Mouse (Mus musculus) lung, postnatal 0 days (tissue): ENCODE measurements around the gene Gm7271. TPM values are rescaled to one million over a fixed set of nuclear protein-coding genes. Genes with fewer than 3 reads are reported as not detected.

ENCODE experiments used
- ATAC-seq: fragments of 200-750 bp; cut with Nextera tagmentation; 2 replicates; pipeline ENCODE4 v1.8.0; 2017; ENCODE audit warnings: moderate library complexity
- DNase-seq: peaks from one replicate; pipeline ENCODE4 v3.0.0-alpha.2; 2016; ENCODE audit warnings: low spot score
- H3K27ac ChIP-seq: fragments of 300-500 bp; sonication (generic); 2 replicates; pipeline ENCODE4 v1.5.1; 2014; ENCODE audit warnings: antibody characterized with exemption, mild to moderate bottlenecking, low read length, mixed read lengths
- H3K27me3 ChIP-seq: fragments of 300-500 bp; sonication (generic); replicated peaks from 2 replicates; pipeline ENCODE4 v1.6.1; 2014; ENCODE audit warnings: low read length, mixed read lengths; ENCODE audit not compliant: insufficient read depth
- H3K36me3 ChIP-seq: fragments of 300-500 bp; sonication (generic); 2 replicates; pipeline ENCODE4 v1.6.1; 2014; ENCODE audit warnings: low read length, mixed read lengths; ENCODE audit not compliant: insufficient read depth
- H3K4me1 ChIP-seq: fragments of 300-500 bp; sonication (generic); 2 replicates; pipeline ENCODE4 v1.6.1; 2014; ENCODE audit warnings: antibody characterized with exemption, low read depth, low read length, mixed read lengths; ENCODE audit not compliant: insufficient read depth
- H3K4me2 ChIP-seq: fragments of 300-500 bp; sonication (generic); replicated peaks from 2 replicates; pipeline ENCODE4 v1.6.1; 2014; ENCODE audit warnings: low read depth, mild to moderate bottlenecking, low read length, moderate library complexity, mixed read lengths
- H3K4me3 ChIP-seq: fragments of 300-500 bp; sonication (generic); 2 replicates; pipeline ENCODE4 v1.5.1; 2014; ENCODE audit warnings: low read depth, low read length
- H3K9ac ChIP-seq: fragments of 300-500 bp; sonication (generic); replicated peaks from 2 replicates; pipeline ENCODE4 v1.6.1; 2014; ENCODE audit warnings: low read depth, mild to moderate bottlenecking
- H3K9me3 ChIP-seq: fragments of 300-500 bp; sonication (generic); 2 replicates; pipeline ENCODE4 v1.6.1; 2016; ENCODE audit warnings: low read length, mixed read lengths
- CTCF ChIP-seq: IDR thresholded peaks from 2 replicates; pipeline ENCODE4 v1.5.1; 2016; ENCODE audit warnings: antibody characterized with exemption, mild to moderate bottlenecking
- EP300 ChIP-seq: IDR thresholded peaks from 2 replicates; pipeline ENCODE4 v1.6.1; 2016; ENCODE audit warnings: antibody characterized with exemption, mild to moderate bottlenecking, control low read depth
- WGBS: fragments of 180-500 bp; shearing (Covaris S2); extraction: QIAGEN DNeasy Blood & Tissue Kit; methylation state at CpG from one replicate; pipeline ENCODE4 v1.1.7; 2014; 5-methylcytosine and 5-hydroxymethylcytosine counted together
- polyA plus RNA-seq: library from polyadenylated mRNA; unstranded; fragments of >200 nt; fragmentation: Nextera tagmentation; extraction: Ambion mirVana; gene quantifications from 2 replicates; pipeline ENCODE4 v1.2.1, GENCODE M21; 2015

Gene Gm7271
- polyA plus RNA-seq, 1 experiment from 2014 or later = not detected

DNA sequence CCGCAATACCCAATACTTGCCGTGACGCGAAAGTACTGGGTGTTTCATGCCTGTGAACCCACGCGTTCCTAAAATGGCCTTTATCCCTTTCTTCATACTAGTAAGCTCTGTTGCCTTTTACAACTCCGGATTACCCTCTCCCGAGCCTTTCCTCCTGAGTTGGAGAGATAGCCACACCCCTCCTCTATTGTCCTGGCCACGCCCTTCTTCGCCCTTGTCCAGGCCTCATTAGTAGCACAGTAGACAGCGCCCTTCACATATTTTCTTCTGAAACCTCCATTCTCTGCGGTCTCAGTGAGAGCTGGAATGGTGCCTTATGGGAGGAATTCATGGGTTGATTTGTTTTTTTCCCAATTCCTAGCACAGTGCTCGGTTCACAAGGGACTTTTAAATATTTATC, 11.3 kb downstream of the Gm7271 start:
- DNase-seq (no peak), ATAC-seq (no peak)
- no peak overlapping the region for H3K27ac ChIP-seq
- no peak overlapping the region for H3K4me2 ChIP-seq
- 83% methylated on average over 13 of the region's 13 CpGs for WGBS
- no peak overlapping the region for H3K4me3 ChIP-seq
- H3K4me1 ChIP-seq = no peaks in the 10 kb centered on the region
- no peaks in the 10 kb centered on the region for H3K9me3 ChIP-seq
- H3K27me3 ChIP-seq = no peaks in the 10 kb centered on the region
- H3K9ac ChIP-seq = no peak overlapping the region
- TF ChIP-seq CTCF (no peak), EP300 (no peak)
- no peaks in the 10 kb centered on the region for H3K36me3 ChIP-seq

DNA sequence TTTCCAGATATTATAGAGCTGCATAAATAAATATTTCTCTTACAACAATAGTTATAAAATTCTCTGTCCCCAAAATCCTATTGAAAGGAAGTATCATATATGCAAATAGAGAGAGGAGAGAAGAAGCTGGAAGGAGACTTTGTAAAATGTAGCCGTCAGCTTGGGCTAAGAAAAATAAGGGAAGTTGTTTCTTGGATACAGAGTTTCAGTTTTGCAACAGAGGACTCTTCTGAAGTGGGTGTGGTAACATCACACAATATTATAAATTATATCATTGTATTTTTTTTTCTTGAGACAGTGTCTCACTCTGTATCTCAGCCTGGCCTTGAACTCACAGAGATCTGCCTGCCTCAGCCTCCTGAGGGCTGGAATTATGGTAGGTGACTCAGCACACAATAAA, 38.6 kb downstream of the Gm7271 start:
- DNase-seq (no peak), ATAC-seq (no peak)
- H3K27ac ChIP-seq = no peak overlapping the region
- no peaks in the 10 kb centered on the region for H3K9me3 ChIP-seq
- WGBS = 73% methylated on average over 1 of the region's 1 CpGs
- no peak overlapping the region for H3K4me3 ChIP-seq
- no peaks in the 10 kb centered on the region for H3K27me3 ChIP-seq
- H3K36me3 ChIP-seq = no peaks in the 10 kb centered on the region
- H3K4me2 ChIP-seq = no peak overlapping the region
- TF ChIP-seq CTCF (no peak), EP300 (no peak)
- no peaks in the 10 kb centered on the region for H3K4me1 ChIP-seq
- H3K9ac ChIP-seq = no peak overlapping the region

DNA sequence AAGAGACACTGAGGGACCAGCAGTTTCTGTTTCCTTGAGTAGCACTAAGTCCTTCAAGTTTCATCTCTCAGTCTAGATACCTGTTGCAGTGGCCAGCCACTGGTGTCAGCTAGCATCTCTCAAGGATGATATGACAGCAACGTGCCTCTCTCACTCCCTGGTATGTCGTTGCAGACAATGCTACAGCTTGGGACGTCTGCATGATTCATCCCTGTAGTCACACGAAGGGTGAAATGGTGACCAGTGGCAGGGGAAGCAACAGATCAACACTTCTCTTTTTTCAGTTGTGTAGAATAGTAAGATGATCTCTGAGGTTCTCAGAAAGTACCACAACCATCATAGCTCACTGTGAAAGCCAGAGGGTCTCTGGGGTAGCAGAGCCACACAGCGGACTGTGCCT, 40.8 kb downstream of the Gm7271 start:
- H3K4me3 ChIP-seq = no peak overlapping the region
- 68% methylated on average over 5 of the region's 5 CpGs for WGBS
- DNase-seq (no peak), ATAC-seq (no peak)
- TF ChIP-seq EP300 (no peak), CTCF (no peak)
- no peak overlapping the region for H3K4me2 ChIP-seq
- no peaks in the 10 kb centered on the region for H3K9me3 ChIP-seq
- no peak overlapping the region for H3K9ac ChIP-seq
- H3K27me3 ChIP-seq = no peaks in the 10 kb centered on the region
- H3K4me1 ChIP-seq = no peaks in the 10 kb centered on the region
- H3K27ac ChIP-seq = no peak overlapping the region
- H3K36me3 ChIP-seq = no peaks in the 10 kb centered on the region

DNA sequence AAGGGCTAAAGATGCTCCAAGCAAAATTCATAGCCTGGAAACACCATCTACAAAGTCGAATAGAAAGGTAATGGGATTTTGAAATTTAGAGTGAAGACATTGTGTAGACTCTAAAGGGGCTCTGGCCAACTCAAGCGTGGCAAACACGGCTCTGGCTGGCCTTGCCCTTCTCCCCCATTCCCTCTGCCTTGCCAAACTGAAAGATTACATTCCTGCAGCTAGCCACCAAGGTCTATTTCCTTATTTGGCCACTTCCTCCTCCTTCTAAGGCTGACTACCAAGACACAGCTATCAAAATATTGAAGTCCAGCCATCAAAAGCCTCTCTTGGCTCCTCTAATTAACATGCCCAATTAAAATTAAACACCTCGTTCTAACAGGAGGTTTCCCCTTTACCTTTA, 41.2 kb downstream of the Gm7271 start:
- H3K27ac ChIP-seq = no peak overlapping the region
- H3K27me3 ChIP-seq = no peaks in the 10 kb centered on the region
- H3K36me3 ChIP-seq = no peaks in the 10 kb centered on the region
- peaks cover 2% of the 10 kb centered on the region; the same call in 1 of the 2 replicates for H3K4me1 ChIP-seq
- no peak overlapping the region for H3K9ac ChIP-seq
- TF ChIP-seq EP300 = no peak
- TF ChIP-seq CTCF = no peak
- H3K4me3 ChIP-seq = no peak overlapping the region
- H3K9me3 ChIP-seq = no peaks in the 10 kb centered on the region
- no peak overlapping the region for H3K4me2 ChIP-seq
- ATAC-seq (no peak), DNase-seq (no peak)
- 58% methylated on average over 4 of the region's 4 CpGs for WGBS

DNA sequence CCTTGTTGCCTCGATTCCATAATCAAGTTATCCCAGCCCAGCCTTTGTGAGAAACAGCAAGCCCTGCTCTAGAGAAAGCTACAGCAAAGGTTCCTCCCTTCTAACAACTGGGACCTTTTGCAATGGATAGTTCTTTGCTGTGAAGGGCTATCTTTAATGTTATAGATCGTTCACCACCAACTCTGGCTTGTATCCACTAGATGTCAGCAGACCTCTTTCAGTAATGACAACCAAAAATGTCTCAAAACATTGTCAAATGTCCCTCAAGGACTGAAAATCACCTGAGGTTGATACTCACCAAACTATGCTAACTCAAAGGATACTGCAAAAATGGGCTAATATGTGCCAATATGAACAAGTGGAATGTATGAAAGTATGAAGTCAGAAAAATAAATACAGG, 42.0 kb downstream of the Gm7271 start:
- 31% methylated on average over 2 of the region's 2 CpGs for WGBS

DNA sequence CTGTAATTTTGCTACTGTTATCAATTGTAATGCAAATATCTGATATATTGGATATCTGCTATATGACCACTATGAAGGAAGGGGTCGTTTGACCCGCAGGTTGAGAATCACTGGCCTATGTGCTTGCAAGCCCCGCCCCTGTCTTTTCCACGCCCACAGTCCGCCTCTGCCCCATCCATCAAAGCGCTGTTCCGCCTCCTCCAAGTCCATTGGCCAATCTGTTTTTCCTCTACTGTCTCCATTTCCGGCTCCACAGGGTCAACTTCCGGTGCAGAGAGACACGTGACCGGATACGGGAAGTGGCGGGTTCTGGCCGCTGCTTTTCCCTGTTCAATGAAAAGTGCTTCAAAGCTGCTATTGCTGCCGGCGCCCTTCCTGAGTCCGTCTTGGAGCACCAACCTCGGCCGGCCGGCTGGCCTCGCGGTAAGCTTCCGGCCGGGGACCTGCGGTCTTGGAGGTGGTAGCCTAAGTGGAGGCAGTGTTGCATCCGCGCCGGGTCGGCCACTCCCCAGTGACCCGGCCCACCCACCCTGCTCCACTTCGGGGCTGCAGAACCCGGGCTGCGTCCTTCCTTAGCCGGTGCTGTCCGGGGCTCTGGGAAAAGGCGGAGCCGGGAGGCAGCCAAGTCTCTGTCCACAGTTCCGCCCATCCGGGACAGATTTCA, 45.3 kb downstream of the Gm7271 start, which contains the start of gene Exoc1:
Gene Exoc1, plus strand, starts transcription at position 272 of the 664 bp plus-strand sequence.
- TF ChIP-seq EP300 (no peak; the same call in none of the 2 replicates), CTCF (no peak; the same call in 1 of the 2 replicates)
- under 1% methylated on average over 39 of the region's 39 CpGs for whole genome bisulfite sequencing
- Histone ChIP-seq H3K9ac (peak within 1 kb of the TSS; percentile 70), H3K27me3 (no peaks in the 10 kb centered on the region), H3K4me2 (peak within 1 kb of the TSS; percentile 73), H3K36me3 (no peaks in the 10 kb centered on the region), H3K27ac (peak within 1 kb of the TSS; percentile 89), H3K9me3 (no peaks in the 10 kb centered on the region), H3K4me3 (peak within 1 kb of the TSS; percentile 72), H3K4me1 (peaks cover 4% of the 10 kb centered on the region; the same call in 1 of the 2 replicates)
- DNase-seq (peak; percentile 99), ATAC-seq (peak; percentile 100)

More for the DNA sequence above, 42.0 kb downstream of the Gm7271 start:
- peaks cover 4% of the 10 kb centered on the region; the same call in 1 of the 2 replicates for H3K4me1 ChIP-seq
- no peak overlapping the region for H3K4me2 ChIP-seq
- H3K27me3 ChIP-seq = no peaks in the 10 kb centered on the region
- H3K27ac ChIP-seq = no peak overlapping the region
- TF ChIP-seq CTCF (peak; percentile 47), EP300 (no peak)
- no peaks in the 10 kb centered on the region for H3K36me3 ChIP-seq
- no peak overlapping the region for H3K4me3 ChIP-seq
- H3K9ac ChIP-seq = no peak overlapping the region
- ATAC-seq = no peak
- peak; percentile 17 for DNase-seq
- no peaks in the 10 kb centered on the region for H3K9me3 ChIP-seq
